Mouse (Mus musculus) MEL (cell line): ENCODE measurements around the gene Sgk2. TPM values are rescaled to one million over a fixed set of nuclear protein-coding genes. Genes with fewer than 3 reads are reported as not detected.

Source experiments
- DNase-seq: peaks from one replicate; pipeline ENCODE4 v3.0.0; 2011; ENCODE audit warnings: low read depth, low spot score
- H3K27ac ChIP-seq: 2 replicates; pipeline ENCODE4 v1.5.1; 2012; ENCODE audit warnings: low read depth, mild to moderate bottlenecking, control low read depth, low read length, moderate library complexity; ENCODE audit not compliant: control insufficient read depth
- H3K27me3 ChIP-seq, 2 experiments: fragments of 150-350 bp in 1 of 2; sonication (generic) in 1 of 2; 2 replicates each; pipeline ENCODE4 v1.6.1; 2012; ENCODE audit warnings: low read length in 2 of 2, mild to moderate bottlenecking in 2 of 2, improper control_type of control experiment in 1 of 2, moderate library complexity in 1 of 2; ENCODE audit not compliant: insufficient read depth in 2 of 2, control insufficient read depth in 1 of 2
- H3K36me3 ChIP-seq, 2 experiments: 2 replicates each; pipeline ENCODE4 v1.6.1; 2012 to 2014; ENCODE audit warnings: low read length in 2 of 2, improper control_type of control experiment in 1 of 2, inconsistent platforms in 1 of 2, mild to moderate bottlenecking in 1 of 2; ENCODE audit not compliant: insufficient read depth in 2 of 2, control insufficient read depth in 1 of 2
- H3K4me1 ChIP-seq, 2 experiments: fragments of 150-350 bp in 1 of 2; sonication (generic) in 1 of 2; 2 replicates each; pipeline ENCODE4 v1.6.1; 2012; ENCODE audit warnings: low read length in 2 of 2, improper control_type of control experiment in 1 of 2, mild to moderate bottlenecking in 1 of 2; ENCODE audit not compliant: insufficient read depth in 2 of 2, control insufficient read depth in 1 of 2
- H3K4me3 ChIP-seq, 2 experiments: fragments of 150-350 bp in 1 of 2; sonication (generic) in 1 of 2; 2 replicates each; pipeline ENCODE4 v1.5.1; 2012; ENCODE audit warnings: low read depth in 2 of 2, low read length in 2 of 2, mild to moderate bottlenecking in 2 of 2, moderate library complexity in 2 of 2, control low read depth in 1 of 2, improper control_type of control experiment in 1 of 2; ENCODE audit not compliant: control insufficient read depth in 1 of 2, insufficient read depth in 1 of 2
- H3K79me2 ChIP-seq: 2 replicates; pipeline ENCODE4 v1.6.1; 2012; ENCODE audit warnings: mild to moderate bottlenecking, low read length, moderate library complexity; ENCODE audit not compliant: control insufficient read depth, poor library complexity, insufficient read depth
- H3K9ac ChIP-seq: 2 replicates; pipeline ENCODE4 v1.6.1; 2012; ENCODE audit warnings: low read depth, mild to moderate bottlenecking, control low read depth, low read length, moderate library complexity; ENCODE audit not compliant: control insufficient read depth, poor library complexity, severe bottlenecking
- H3K9me3 ChIP-seq: fragments of 150-350 bp; sonication (generic); replicated peaks from 2 replicates; pipeline ENCODE4 v1.6.1; 2012; ENCODE audit warnings: mild to moderate bottlenecking, low read length, improper control_type of control experiment, moderate library complexity; ENCODE audit not compliant: insufficient read depth
- BHLHE40 ChIP-seq: IDR thresholded peaks from 2 replicates; pipeline ENCODE4 v1.6.1; 2012; ENCODE audit warnings: low read depth, mild to moderate bottlenecking, inconsistent platforms, low read length, improper control_type of control experiment, borderline replicate concordance
- CHD1 ChIP-seq: IDR thresholded peaks from 2 replicates; pipeline ENCODE4 v1.6.1; 2012; ENCODE audit warnings: low read depth, mild to moderate bottlenecking, inconsistent platforms, low read length, improper control_type of control experiment
- EP300 ChIP-seq, 2 experiments: IDR thresholded peaks; 2 replicates each; pipeline ENCODE4 v1.6.1; 2011; ENCODE audit warnings: improper control_type of control experiment in 2 of 2, low read length in 2 of 2, low read depth in 1 of 2, mild to moderate bottlenecking in 1 of 2
- HCFC1 ChIP-seq: IDR thresholded peaks from 2 replicates; pipeline ENCODE4 v1.6.1; 2012; ENCODE audit warnings: low read depth, mild to moderate bottlenecking, inconsistent platforms, low read length, improper control_type of control experiment, moderate library complexity
- JUND ChIP-seq: IDR thresholded peaks from 2 replicates; pipeline ENCODE4 v1.6.1; 2011; ENCODE audit warnings: low read depth, mild to moderate bottlenecking, improper control_type of control experiment, low read length
- MAZ ChIP-seq: IDR thresholded peaks from 2 replicates; pipeline ENCODE4 v1.6.1; 2012; ENCODE audit warnings: low read depth, mild to moderate bottlenecking, inconsistent platforms, low read length, improper control_type of control experiment
- MEF2A ChIP-seq: IDR thresholded peaks from 2 replicates; pipeline ENCODE4 v1.6.1; 2014; ENCODE audit warnings: low read depth, mild to moderate bottlenecking, inconsistent platforms, low read length, improper control_type of control experiment; ENCODE audit not compliant: poor library complexity, insufficient replicate concordance, severe bottlenecking; ENCODE audit errors: extremely low read depth
- MXI1 ChIP-seq: IDR thresholded peaks from 2 replicates; pipeline ENCODE4 v1.6.1; 2011; ENCODE audit warnings: mild to moderate bottlenecking, low read depth, low read length, improper control_type of control experiment
- MYC ChIP-seq: IDR thresholded peaks from 2 replicates; pipeline ENCODE4 v1.6.1; 2011; ENCODE audit warnings: low read depth, mild to moderate bottlenecking, low read length, improper control_type of control experiment, moderate library complexity
- POLR2A ChIP-seq, 2 experiments: IDR thresholded peaks; 2 replicates each; pipeline ENCODE4 v1.6.1; 2011 to 2012; ENCODE audit warnings: low read length in 2 of 2, mild to moderate bottlenecking in 2 of 2, control low read depth in 1 of 2, improper control_type of control experiment in 1 of 2, low read depth in 1 of 2, moderate library complexity in 1 of 2; ENCODE audit not compliant: control insufficient read depth in 1 of 2, insufficient read depth in 1 of 2, poor library complexity in 1 of 2
- POLR2AphosphoS5 ChIP-seq: IDR thresholded peaks from 2 replicates; pipeline ENCODE4 v1.6.1; 2012; ENCODE audit warnings: low read depth, borderline replicate concordance, mild to moderate bottlenecking, inconsistent platforms, low read length, moderate library complexity, mixed read lengths
- RAD21 ChIP-seq: IDR thresholded peaks from 2 replicates; pipeline ENCODE4 v1.6.1; 2011; ENCODE audit warnings: mild to moderate bottlenecking, low read depth, low read length, improper control_type of control experiment
- RCOR1 ChIP-seq: IDR thresholded peaks from 2 replicates; pipeline ENCODE4 v1.6.1; 2012; ENCODE audit warnings: low read depth, mild to moderate bottlenecking, inconsistent platforms, low read length, improper control_type of control experiment
- SIN3A ChIP-seq: IDR thresholded peaks from 2 replicates; pipeline ENCODE4 v1.6.1; 2012; ENCODE audit warnings: low read length, improper control_type of control experiment, inconsistent platforms
- TAL1 ChIP-seq: IDR thresholded peaks from 2 replicates; pipeline ENCODE4 v1.6.1; 2012; ENCODE audit warnings: mild to moderate bottlenecking, inconsistent platforms, low read length, moderate library complexity, mixed read lengths
- TBP ChIP-seq: IDR thresholded peaks from 2 replicates; pipeline ENCODE4 v1.8.0; 2011; ENCODE audit warnings: low read depth, low read length, improper control_type of control experiment
- TCF12 ChIP-seq: IDR thresholded peaks from 2 replicates; pipeline ENCODE4 v1.6.1; 2014; ENCODE audit warnings: low read depth, mild to moderate bottlenecking, inconsistent platforms, low read length, improper control_type of control experiment, moderate library complexity
- ZC3H11A ChIP-seq: IDR thresholded peaks from 2 replicates; pipeline ENCODE4 v1.6.1; 2012; ENCODE audit warnings: low read depth, mild to moderate bottlenecking, inconsistent platforms, low read length, improper control_type of control experiment
- ZNF384 ChIP-seq: IDR thresholded peaks from 2 replicates; pipeline ENCODE4 v1.6.1; 2012; ENCODE audit warnings: low read depth, mild to moderate bottlenecking, inconsistent platforms, low read length, improper control_type of control experiment
- polyA plus RNA-seq, 2 experiments: library from polyadenylated mRNA; stranded (reverse) in 1 of 2; unstranded in 1 of 2; fragments of >175 nt in 1 of 2; fragments of >200 nt in 1 of 2; gene quantifications; 2 replicates each; pipeline versions ENCODE4 v1.2.1 to v1.2.4; 2012; ENCODE audit warnings: low replicate concordance in 2 of 2, low read depth in 1 of 2; ENCODE audit not compliant: insufficient read length in 2 of 2, insufficient read depth in 1 of 2, missing spikeins in 1 of 2
- total RNA-seq: library from RNA; depleted of rRNA; stranded (reverse); fragments of 300-350 nt; gene quantifications from 2 replicates; pipeline ENCODE4 v1.2.3, GENCODE M21; 2012

Gene Sgk2
- total and polyA plus RNA-seq, 3 experiments = not detected

DNA sequence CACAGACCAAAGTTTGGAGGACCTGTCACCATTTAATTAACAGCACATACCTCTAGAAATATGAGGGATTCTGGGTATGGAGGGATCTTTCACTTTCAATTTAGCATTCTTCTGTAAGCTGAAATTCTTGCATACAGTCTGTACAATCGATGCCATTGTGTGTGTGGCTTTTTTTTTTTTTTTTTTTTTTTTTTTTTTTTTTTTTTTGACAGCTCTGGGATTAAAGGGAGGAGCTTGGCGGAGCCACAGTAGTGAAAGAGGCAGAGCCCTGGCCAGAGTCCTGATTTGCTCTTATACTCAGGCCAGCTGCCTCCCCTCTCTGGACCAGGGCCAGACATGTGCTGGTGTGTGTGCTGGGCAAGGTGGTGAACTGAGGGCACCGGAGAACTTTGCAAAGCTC lies 1.2 kb upstream of the Sgk2 start:
- Histone ChIP-seq H3K36me3 (no peaks in the 10 kb centered on the region), H3K79me2 (no peaks in the 10 kb centered on the region), H3K4me3 (no peak overlapping the region), H3K9me3 (no peaks in the 10 kb centered on the region), H3K4me1 (no peaks in the 10 kb centered on the region), H3K27me3 (peaks cover 3 to 5% of the 10 kb centered on the region in 2 experiments; a peak in 3 of 4 replicates), H3K27ac (no peak overlapping the region), H3K9ac (no peak overlapping the region)
- DNase-seq = no peak
- TF ChIP-seq BHLHE40 (no peak), ZNF384 (peak; percentile 75)

DNA sequence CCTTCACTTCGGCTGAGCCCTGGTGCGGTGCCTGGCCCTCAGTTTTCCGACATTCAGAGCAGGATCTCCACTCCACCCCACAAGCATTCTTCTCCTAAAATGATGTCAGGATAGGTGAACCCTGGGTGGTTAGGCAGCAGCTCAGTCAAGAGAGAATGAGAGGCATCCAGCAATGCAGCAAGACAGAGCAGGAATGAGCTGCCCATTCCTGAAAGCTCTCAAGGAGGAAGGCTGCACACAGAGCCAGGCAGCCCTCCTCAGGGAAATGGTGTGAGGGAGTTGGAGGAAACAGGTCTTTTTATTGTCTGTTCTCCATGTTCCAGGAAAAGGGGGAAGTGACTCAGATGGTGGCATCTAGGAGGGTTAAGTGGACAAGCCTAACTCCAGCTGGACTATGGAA lies 366 bp upstream of the Sgk2 start:
- H3K9me3 ChIP-seq = no peaks in the 10 kb centered on the region
- no peak for DNase-seq
- TF ChIP-seq MXI1 (no peak), RAD21 (no peak), BHLHE40 (no peak)
- H3K36me3 ChIP-seq = no peaks in the 10 kb centered on the region
- no peak overlapping the region for H3K27ac ChIP-seq
- no peak overlapping the region for H3K4me3 ChIP-seq
- H3K9ac ChIP-seq = no peak overlapping the region
- no peaks in the 10 kb centered on the region for H3K4me1 ChIP-seq
- H3K27me3 ChIP-seq = peaks cover 3 to 5% of the 10 kb centered on the region in 2 experiments; a peak in 3 of 4 replicates
- no peaks in the 10 kb centered on the region for H3K79me2 ChIP-seq

GRCm38 (mm10) chr2:162988235-162988634 lies 1.1 kb downstream of the Sgk2 start:
- H3K27me3 ChIP-seq = peaks cover 3 to 5% of the 10 kb centered on the region in 2 experiments; a peak in 3 of 4 replicates
- no peak for DNase-seq
- no peaks in the 10 kb centered on the region for H3K9me3 ChIP-seq
- H3K4me3 ChIP-seq = no peak overlapping the region
- H3K4me1 ChIP-seq = no peaks in the 10 kb centered on the region
- TF ChIP-seq ZC3H11A (no peak), MAZ (no peak), RCOR1 (no peak), SIN3A (no peak), MEF2A (no peak), JUND (no peak), CHD1 (no peak), MYC (no peak), TAL1 (no peak), TCF12 (no peak), HCFC1 (no peak), TBP (no peak), RAD21 (no peak), EP300 (IDR thresholded peaks at IDR 0.05; ENCODE audit: low read depth in 1 of 2, low read length in 2 of 2) (no peak), POLR2AphosphoS5 (no peak), POLR2A (IDR thresholded peaks at IDR 0.05; ENCODE audit: control insufficient read depth in 1 of 2, insufficient read depth in 1 of 2, low read depth in 1 of 2, low read length in 2 of 2, poor library complexity in 1 of 2) (no peak)
- no peaks in the 10 kb centered on the region for H3K79me2 ChIP-seq
- H3K9ac ChIP-seq = no peak overlapping the region
- no peak overlapping the region for H3K27ac ChIP-seq
- H3K36me3 ChIP-seq = no peaks in the 10 kb centered on the region
